Mouse (Mus musculus) liver, embryonic 18 days (tissue): Measurements from ENCODE around the gene Cyp2t4. TPM values are rescaled to one million over a fixed set of nuclear protein-coding genes. Genes with fewer than 3 reads are reported as not detected.

Experiments
- polyA plus RNA-seq: library from polyadenylated mRNA; depleted of rRNA; stranded (reverse); fragments of >200 nt; gene quantifications from 2 replicates; pipeline ENCODE4 v1.2.3, GENCODE M21; 2012; rRNA removed

Gene Cyp2t4
- not detected in 2 replicates for polyA plus RNA-seq

DNA sequence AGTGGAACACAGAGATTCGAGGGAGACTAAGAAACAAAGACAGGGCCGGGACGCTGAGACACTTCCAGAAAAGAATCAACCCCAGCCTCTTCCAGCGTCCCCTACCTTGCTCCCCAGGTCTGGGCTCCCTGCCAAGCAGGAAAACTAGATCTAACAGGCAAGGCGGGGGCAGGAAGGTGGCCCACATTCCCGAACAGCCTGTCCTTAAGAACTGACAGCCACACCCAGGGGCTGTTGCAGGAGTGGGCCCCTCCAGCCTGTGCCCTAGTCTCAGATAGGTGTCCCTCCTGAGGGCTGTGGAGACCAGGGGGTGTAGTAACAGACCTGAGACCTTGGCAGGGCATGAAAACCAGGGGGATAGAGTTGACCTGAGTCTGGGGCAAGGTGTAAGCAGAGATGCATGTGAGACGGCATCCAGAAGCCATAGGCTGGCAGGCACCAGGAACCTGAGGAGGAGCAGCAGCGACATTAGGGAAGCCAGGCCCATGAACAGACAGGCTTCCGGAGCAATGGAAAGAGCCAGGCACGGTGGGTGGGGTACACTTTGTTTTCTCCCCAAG lies at the start of gene Cyp2t4:
TSS of gene Cyp2t4 (plus strand) at position 510 of the 560 bp plus-strand sequence.

GRCm38 (mm10) chr7:27119676-27120075 lies 33.8 kb upstream of the Cyp2t4 start, which contains the start of gene Cyp2f2:
Gene Cyp2f2, plus strand, starts transcription at chr7:27119909.

DNA sequence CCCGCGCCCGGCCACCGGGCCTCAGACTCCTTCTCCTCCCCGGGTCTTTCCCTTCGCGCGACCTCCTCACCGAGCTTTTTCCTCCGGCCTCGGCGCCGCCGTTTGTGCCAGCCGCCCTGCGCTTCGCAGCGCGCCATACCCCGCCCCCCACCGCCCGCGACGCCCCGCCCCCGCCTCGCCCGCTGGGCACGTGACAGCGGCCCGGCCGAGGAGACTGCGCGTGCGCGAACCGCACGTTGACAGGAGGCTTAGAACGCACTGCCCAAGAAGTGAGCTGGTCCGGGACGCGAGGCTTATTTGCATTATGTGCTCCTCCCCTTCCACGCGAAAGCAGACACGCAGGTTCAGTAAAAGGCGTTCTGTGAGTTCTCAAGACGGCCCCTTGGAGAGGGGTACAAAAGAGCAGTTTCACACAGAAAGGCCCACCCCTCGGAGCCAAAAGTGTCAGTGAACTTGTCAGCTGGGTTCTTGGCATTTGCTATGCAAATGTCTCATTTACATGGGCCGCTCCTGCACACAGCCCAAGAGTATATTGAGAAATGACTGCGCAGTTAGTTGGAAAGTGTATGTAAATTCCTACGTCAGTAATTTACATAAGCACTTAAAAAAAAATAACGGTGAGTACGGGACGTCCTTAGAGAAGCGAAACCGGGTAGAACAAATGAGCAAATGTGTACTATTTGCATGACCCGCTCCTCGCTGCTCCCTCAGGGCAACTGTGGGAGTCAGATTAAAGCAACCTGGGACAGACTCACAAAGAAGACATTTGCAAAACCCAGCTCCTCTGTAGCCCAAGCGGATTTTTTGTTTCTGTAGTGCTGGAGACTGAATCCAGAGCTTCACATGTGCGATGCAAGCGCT lies 13.3 kb downstream of the Cyp2t4 start, which contains the start of gene Egln2:
TSS of gene Egln2 (minus strand) at position 189 of the 861 bp plus-strand sequence.

GRCm38 (mm10) chr7:27178324-27179216 lies 25.1 kb downstream of the Cyp2t4 start, which contains the start of gene Rab4b:
Gene Rab4b, minus strand, starts transcription at chr7:27178896.

DNA sequence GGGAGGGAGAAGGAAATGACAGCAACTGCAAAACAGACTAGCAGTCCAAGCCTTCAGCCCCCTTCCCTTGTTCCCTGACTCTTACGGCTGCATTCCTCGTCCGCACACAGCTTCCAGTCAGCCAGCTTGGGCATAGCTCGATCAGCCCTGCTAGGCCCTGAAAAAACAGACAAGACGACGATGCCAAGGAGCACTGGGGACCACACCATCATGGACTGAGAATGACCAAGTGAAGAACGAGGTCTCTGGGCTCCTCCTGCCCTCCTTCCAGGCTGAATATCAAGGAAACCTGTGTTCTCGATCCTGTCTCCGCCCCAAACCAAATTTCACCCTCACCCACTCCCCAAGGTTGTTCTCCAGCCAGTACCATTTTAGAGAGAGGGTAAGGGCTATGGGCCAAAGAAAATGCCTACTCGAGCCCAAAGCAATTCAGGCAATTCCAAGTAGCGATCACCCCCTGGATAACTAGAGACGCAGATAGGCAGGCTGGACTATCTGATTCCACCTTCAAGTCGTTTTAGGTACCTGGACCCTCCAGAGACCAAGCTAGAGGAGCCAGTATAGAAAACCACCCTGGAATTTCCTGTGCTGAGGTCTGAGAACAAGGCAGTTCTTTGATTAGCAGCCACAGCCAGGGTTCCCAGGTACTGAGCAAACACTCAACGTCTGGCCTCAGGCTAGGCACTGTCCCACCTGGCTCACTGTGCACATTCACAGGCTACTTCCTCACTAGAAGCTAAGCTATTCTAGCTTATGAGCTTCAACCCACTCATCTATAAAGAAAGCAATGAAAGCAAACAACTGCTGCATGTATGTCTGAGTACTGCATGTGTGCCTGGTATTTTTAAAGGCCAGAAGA lies 27.6 kb downstream of the Cyp2t4 start, which contains the start of the genes Gm21983 and Mia:
TSS of gene Gm21983 (minus strand) at position 250 of the 859 bp plus-strand sequence.
TSS of gene Mia (minus strand) at position 321 of the 859 bp plus-strand sequence.

GRCm38 (mm10) chr7:27195681-27196611 lies 42.4 kb downstream of the Cyp2t4 start, which contains the start of the genes BC024978 and Snrpa:
Gene BC024978, plus strand, starts transcription at chr7:27195781.
Gene Snrpa, minus strand, starts transcription at chr7:27196271.

Other genes starting within 250 kb of the Cyp2t4 start
- 13.9 and 15.2 TPM in 2 replicates for gene Cyp2a22, start 214.3 kb upstream of the Cyp2t4 start, polyA plus RNA-seq
- gene Cyp2a12, start 124.6 kb upstream of the Cyp2t4 start, polyA plus RNA-seq: 63.9 and 66.1 TPM in 2 replicates
- gene Cyp2f2, start 33.8 kb upstream of the Cyp2t4 start, polyA plus RNA-seq: 29.3 and 40.1 TPM in 2 replicates
- gene Egln2, start 13.1 kb downstream of the Cyp2t4 start, polyA plus RNA-seq: 30.1 and 33.4 TPM in 2 replicates
- gene Rab4b, start 25.2 kb downstream of the Cyp2t4 start, polyA plus RNA-seq: 19.7 and 20.3 TPM in 2 replicates
- gene Gm21983, start 27.4 kb downstream of the Cyp2t4 start, polyA plus RNA-seq: 0.23 TPM in 1 of 2 replicates, not detected in the other
- 0.45 and 1.1 TPM in 2 replicates for gene Mia, start 27.4 kb downstream of the Cyp2t4 start, polyA plus RNA-seq
- 2.8 and 3.4 TPM in 2 replicates for gene BC024978, start 42.1 kb downstream of the Cyp2t4 start, polyA plus RNA-seq
- 68.3 and 71.2 TPM in 2 replicates for gene Snrpa, start 42.6 kb downstream of the Cyp2t4 start, polyA plus RNA-seq
- gene Itpkc, start 74.9 kb downstream of the Cyp2t4 start, polyA plus RNA-seq: 2.2 TPM in 2 replicates
- gene Coq8b, start 79.3 kb downstream of the Cyp2t4 start, polyA plus RNA-seq: 15.1 and 15.2 TPM in 2 replicates
- 2.5 TPM in 2 replicates for gene Numbl, start 104.7 kb downstream of the Cyp2t4 start, polyA plus RNA-seq
- gene Ltbp4, start 184.0 kb downstream of the Cyp2t4 start, polyA plus RNA-seq: 7.8 and 10.3 TPM in 2 replicates
- gene Shkbp1, start 202.3 kb downstream of the Cyp2t4 start, polyA plus RNA-seq: 13.2 and 13.6 TPM in 2 replicates
- 0.29 TPM in 1 of 2 replicates, not detected in the other for gene Gm20479, start 203.7 kb downstream of the Cyp2t4 start, polyA plus RNA-seq